Mouse (Mus musculus): ENCODE measurements around the gene Wasf2. TPM values are rescaled to one million over a fixed set of nuclear protein-coding genes. Genes with fewer than 3 reads are reported as not detected.

Wasf2 gene
- polyA plus RNA-seq, 1 experiment from 2014 or later: 63.6 TPM

GRCm38 (mm10) chr4:133106691-133107090, 23.6 kb upstream of the Wasf2 start:
- H3K4me2 ChIP-seq (ENCODE audit: low read depth, severe bottlenecking): no peak overlapping the region
- 95% methylated on average over 7 of the region's 7 CpGs for WGBS
- no peak overlapping the region for H3K4me3 ChIP-seq (ENCODE audit: low read depth, low read length)
- ATAC-seq (ENCODE audit: insufficient number of reproducible peaks, low FRiP score, low TSS enrichment, low read depth): no peak
- no peaks in the 10 kb centered on the region for H3K27me3 ChIP-seq (ENCODE audit: control insufficient read depth, insufficient read depth, low read length)
- no peak for DNase-seq (ENCODE audit: low spot score)
- H3K9ac ChIP-seq (ENCODE audit: low read length): no peak overlapping the region
- peaks cover 34% of the 10 kb centered on the region for H3K4me1 ChIP-seq (ENCODE audit: control insufficient read depth, insufficient read depth, low read length)
- no peak overlapping the region for H3K27ac ChIP-seq (replicated peaks; ENCODE audit: low read depth, low read length)
- no peaks in the 10 kb centered on the region for H3K9me3 ChIP-seq (ENCODE audit: control insufficient read depth, low read length)
- no peaks in the 10 kb centered on the region for H3K36me3 ChIP-seq (ENCODE audit: control insufficient read depth, insufficient read depth, low read length)

GRCm38 (mm10) chr4:133107788-133108281, 22.5 kb upstream of the Wasf2 start:
- Histone ChIP-seq H3K36me3 (ENCODE audit: control insufficient read depth, insufficient read depth, low read length) (no peaks in the 10 kb centered on the region), H3K4me1 (ENCODE audit: control insufficient read depth, insufficient read depth, low read length) (peaks cover 36% of the 10 kb centered on the region), H3K9me3 (ENCODE audit: control insufficient read depth, low read length) (no peaks in the 10 kb centered on the region), H3K27ac (replicated peaks; ENCODE audit: low read depth, low read length) (peak overlapping the region; percentile 77), H3K4me3 (ENCODE audit: low read depth, low read length) (no peak overlapping the region), H3K4me2 (ENCODE audit: low read depth, severe bottlenecking) (no peak overlapping the region), H3K9ac (ENCODE audit: low read length) (no peak overlapping the region; the same call in 1 of the 2 replicates), H3K27me3 (ENCODE audit: control insufficient read depth, insufficient read depth, low read length) (no peaks in the 10 kb centered on the region)
- ATAC-seq (ENCODE audit: insufficient number of reproducible peaks, low FRiP score, low TSS enrichment, low read depth): no peak
- peak; percentile 27 for DNase-seq (ENCODE audit: low spot score)
- WGBS: 56% methylated on average over 13 of the region's 13 CpGs

- Histone ChIP-seq H3K27ac (replicated peaks; ENCODE audit: low read depth, low read length) (peak overlapping the region; percentile 77), H3K4me2 (ENCODE audit: low read depth, severe bottlenecking) (no peak overlapping the region; the same call in 1 of the 2 replicates), H3K36me3 (ENCODE audit: control insufficient read depth, insufficient read depth, low read length) (no peaks in the 10 kb centered on the region), H3K4me3 (ENCODE audit: low read depth, low read length) (no peak overlapping the region), H3K4me1 (ENCODE audit: control insufficient read depth, insufficient read depth, low read length) (peaks cover 36% of the 10 kb centered on the region), H3K9me3 (ENCODE audit: control insufficient read depth, low read length) (no peaks in the 10 kb centered on the region), H3K9ac (ENCODE audit: low read length) (peak overlapping the region; percentile 23; the same call in 1 of the 2 replicates), H3K27me3 (ENCODE audit: control insufficient read depth, insufficient read depth, low read length) (no peaks in the 10 kb centered on the region)
- ATAC-seq (ENCODE audit: insufficient number of reproducible peaks, low FRiP score, low TSS enrichment, low read depth) (no peak), DNase-seq (ENCODE audit: low spot score) (peak; percentile 45)
- WGBS: 33% methylated on average over 13 of the region's 13 CpGs
These were observed 21.6 kb upstream of the Wasf2 start for GRCm38 (mm10) chr4:133108481-133109334.

GRCm38 (mm10) chr4:133109335-133109801, 20.9 kb upstream of the Wasf2 start:
- 0 out of 2 replicates have a peak overlapping the region, but pooled peaks have one; percentile 17 for H3K9ac ChIP-seq (ENCODE audit: low read length)
- ATAC-seq (ENCODE audit: insufficient number of reproducible peaks, low FRiP score, low TSS enrichment, low read depth) (no peak), DNase-seq (ENCODE audit: low spot score) (no peak)
- no peaks in the 10 kb centered on the region for H3K9me3 ChIP-seq (ENCODE audit: control insufficient read depth, low read length)
- H3K27ac ChIP-seq (replicated peaks; ENCODE audit: low read depth, low read length): peak overlapping the region; percentile 77
- no peaks in the 10 kb centered on the region for H3K36me3 ChIP-seq (ENCODE audit: control insufficient read depth, insufficient read depth, low read length)
- no peaks in the 10 kb centered on the region for H3K27me3 ChIP-seq (ENCODE audit: control insufficient read depth, insufficient read depth, low read length)
- H3K4me1 ChIP-seq (ENCODE audit: control insufficient read depth, insufficient read depth, low read length): peaks cover 32% of the 10 kb centered on the region
- WGBS: 21% methylated on average over 5 of the region's 5 CpGs
- no peak overlapping the region for H3K4me3 ChIP-seq (ENCODE audit: low read depth, low read length)
- H3K4me2 ChIP-seq (ENCODE audit: low read depth, severe bottlenecking): no peak overlapping the region

GRCm38 (mm10) chr4:133112175-133112838, 18.0 kb upstream of the Wasf2 start:
- WGBS: 37% methylated on average over 13 of the region's 13 CpGs

GRCm38 (mm10) chr4:133113351-133113882, 16.9 kb upstream of the Wasf2 start:
- ATAC-seq (ENCODE audit: insufficient number of reproducible peaks, low FRiP score, low TSS enrichment, low read depth) (no peak), DNase-seq (ENCODE audit: low spot score) (peak; percentile 25)
- no peak overlapping the region for H3K4me3 ChIP-seq (ENCODE audit: low read depth, low read length)
- H3K4me2 ChIP-seq (ENCODE audit: low read depth, severe bottlenecking): no peak overlapping the region
- no peaks in the 10 kb centered on the region for H3K9me3 ChIP-seq (ENCODE audit: control insufficient read depth, low read length)
- H3K4me1 ChIP-seq (ENCODE audit: control insufficient read depth, insufficient read depth, low read length): peaks cover 36% of the 10 kb centered on the region
- no peak overlapping the region for H3K27ac ChIP-seq (replicated peaks; ENCODE audit: low read depth, low read length)
- H3K27me3 ChIP-seq (ENCODE audit: control insufficient read depth, insufficient read depth, low read length): no peaks in the 10 kb centered on the region
- no peaks in the 10 kb centered on the region for H3K36me3 ChIP-seq (ENCODE audit: control insufficient read depth, insufficient read depth, low read length)
- WGBS: 43% methylated on average over 6 of the region's 6 CpGs
- H3K9ac ChIP-seq (ENCODE audit: low read length): no peak overlapping the region

More at GRCm38 (mm10) chr4:133112175-133112838, 18.0 kb upstream of the Wasf2 start:
- Histone ChIP-seq H3K27me3 (ENCODE audit: control insufficient read depth, insufficient read depth, low read length) (no peaks in the 10 kb centered on the region), H3K36me3 (ENCODE audit: control insufficient read depth, insufficient read depth, low read length) (no peaks in the 10 kb centered on the region), H3K4me1 (ENCODE audit: control insufficient read depth, insufficient read depth, low read length) (peaks cover 39% of the 10 kb centered on the region), H3K27ac (replicated peaks; ENCODE audit: low read depth, low read length) (no peak overlapping the region; the same call in 1 of the 2 replicates), H3K9ac (ENCODE audit: low read length) (no peak overlapping the region), H3K4me3 (ENCODE audit: low read depth, low read length) (no peak overlapping the region), H3K9me3 (ENCODE audit: control insufficient read depth, low read length) (no peaks in the 10 kb centered on the region), H3K4me2 (ENCODE audit: low read depth, severe bottlenecking) (no peak overlapping the region)
- ATAC-seq (ENCODE audit: insufficient number of reproducible peaks, low FRiP score, low TSS enrichment, low read depth) (no peak), DNase-seq (ENCODE audit: low spot score) (peak; percentile 53)

- Histone ChIP-seq H3K9ac (ENCODE audit: low read length) (no peak overlapping the region), H3K4me3 (ENCODE audit: low read depth, low read length) (no peak overlapping the region), H3K36me3 (ENCODE audit: control insufficient read depth, insufficient read depth, low read length) (no peaks in the 10 kb centered on the region), H3K4me2 (ENCODE audit: low read depth, severe bottlenecking) (no peak overlapping the region), H3K27me3 (ENCODE audit: control insufficient read depth, insufficient read depth, low read length) (no peaks in the 10 kb centered on the region), H3K4me1 (ENCODE audit: control insufficient read depth, insufficient read depth, low read length) (peaks cover 26% of the 10 kb centered on the region), H3K27ac (replicated peaks; ENCODE audit: low read depth, low read length) (no peak overlapping the region), H3K9me3 (ENCODE audit: control insufficient read depth, low read length) (no peaks in the 10 kb centered on the region)
- ATAC-seq (ENCODE audit: insufficient number of reproducible peaks, low FRiP score, low TSS enrichment, low read depth): no peak
- 73% methylated on average over 3 of the region's 3 CpGs for WGBS
- no peak for DNase-seq (ENCODE audit: low spot score)
These were observed 15.5 kb upstream of the Wasf2 start for GRCm38 (mm10) chr4:133114762-133115161.
